Mouse (Mus musculus): ENCODE data around the gene Mthfsd. TPM values are rescaled to one million over a fixed set of nuclear protein-coding genes. Genes with fewer than 3 reads are reported as not detected.

The Mthfsd gene
- polyA plus RNA-seq, 1 experiment from 2014 or later: 68.2 TPM

DNA sequence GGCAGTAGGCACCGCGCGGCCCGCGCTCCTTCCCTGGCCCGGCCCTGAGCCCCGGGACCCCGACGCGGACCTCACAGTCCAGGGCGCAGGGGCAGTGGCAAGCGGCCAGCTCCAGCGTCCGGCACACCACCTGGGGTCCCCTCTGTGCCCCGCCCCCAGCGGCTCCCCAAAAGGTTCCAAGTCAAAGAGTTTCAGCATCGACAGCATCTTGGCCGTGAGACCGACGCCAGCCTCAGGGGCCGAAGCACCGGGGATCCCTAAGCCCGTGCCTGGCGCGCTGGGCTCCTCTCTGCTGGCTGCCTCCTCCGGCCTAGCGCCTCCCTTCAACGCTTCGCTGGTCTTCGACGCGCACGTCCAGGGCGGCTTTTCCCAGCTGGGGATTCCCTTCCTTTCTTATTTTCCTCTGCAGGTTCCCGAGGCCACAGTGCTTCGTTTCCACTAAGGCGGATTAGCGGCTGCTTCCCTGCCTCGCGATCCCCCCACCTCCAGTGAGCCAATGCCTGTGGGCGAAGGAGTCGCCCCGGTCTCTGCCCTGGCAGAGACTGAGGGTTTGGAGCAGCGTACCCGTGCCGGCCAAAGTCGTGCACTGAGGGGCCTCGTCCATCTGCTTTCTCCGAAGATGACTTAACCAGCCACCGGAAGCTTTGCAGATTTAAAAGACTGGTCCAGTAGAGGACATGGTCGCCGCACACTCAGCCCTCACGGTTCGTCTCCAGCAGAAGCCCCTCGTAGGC is 20.5 kb upstream of the Mthfsd start:
- Histone ChIP-seq H3K9me3 (peaks cover 4% of the 10 kb centered on the region; the same call in 1 of the 2 replicates), H3K4me1 (peaks cover 64% of the 10 kb centered on the region), H3K36me3 (replicated peaks) (no peaks in the 10 kb centered on the region), H3K27me3 (replicated peaks; ENCODE audit: low read depth, poor library complexity, severe bottlenecking) (peaks cover 98% of the 10 kb centered on the region), H3K27ac (replicated peaks) (peak overlapping the region; percentile 71), H3K4me3 (peak overlapping the region; percentile 51)
- DNase-seq (ENCODE audit: low spot score): peak; percentile 65
- 2% methylated on average over 55 of the region's 55 CpGs for WGBS

DNA sequence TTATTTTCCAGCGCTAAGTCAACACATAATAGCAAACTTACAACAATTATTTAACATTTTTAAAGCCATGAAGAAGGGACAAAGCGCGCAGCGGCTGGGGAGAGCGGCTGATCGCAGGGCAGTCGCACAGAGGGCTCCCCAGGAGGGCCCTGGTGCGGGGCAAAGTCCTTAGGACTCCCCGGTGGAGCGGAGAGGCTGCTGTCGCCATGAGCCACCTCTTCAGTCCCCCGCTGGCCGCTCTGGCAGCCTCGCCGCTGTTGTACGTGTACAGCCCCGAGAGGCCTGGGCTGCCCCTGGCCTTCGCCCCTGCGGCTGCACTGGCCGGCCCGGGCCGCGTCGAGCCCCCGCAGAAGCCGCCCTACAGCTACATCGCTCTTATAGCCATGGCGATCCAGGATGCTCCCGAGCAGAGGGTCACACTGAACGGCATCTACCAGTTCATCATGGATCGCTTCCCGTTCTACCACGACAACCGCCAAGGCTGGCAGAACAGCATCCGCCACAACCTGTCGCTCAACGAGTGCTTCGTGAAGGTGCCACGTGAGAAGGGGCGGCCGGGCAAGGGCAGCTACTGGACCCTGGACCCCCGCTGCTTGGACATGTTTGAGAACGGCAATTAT is 19.7 kb upstream of the Mthfsd start, which contains the start of gene Foxl1:
Foxl1 (plus strand) TSS at position 185 of the 620 bp plus-strand sequence.
- H3K27ac ChIP-seq (replicated peaks): peak within 1 kb of the TSS; percentile 71
- peaks cover 59% of the 10 kb centered on the region for H3K4me1 ChIP-seq
- peaks cover 4% of the 10 kb centered on the region; the same call in 1 of the 2 replicates for H3K36me3 ChIP-seq (replicated peaks)
- no peak for DNase-seq (ENCODE audit: low spot score)
- under 1% methylated on average over 43 of the region's 43 CpGs for WGBS
- H3K4me3 ChIP-seq: peak within 1 kb of the TSS; percentile 52
- H3K9me3 ChIP-seq: peaks cover 4% of the 10 kb centered on the region; the same call in 1 of the 2 replicates
- H3K27me3 ChIP-seq (replicated peaks; ENCODE audit: low read depth, poor library complexity, severe bottlenecking): peaks cover 99% of the 10 kb centered on the region

DNA sequence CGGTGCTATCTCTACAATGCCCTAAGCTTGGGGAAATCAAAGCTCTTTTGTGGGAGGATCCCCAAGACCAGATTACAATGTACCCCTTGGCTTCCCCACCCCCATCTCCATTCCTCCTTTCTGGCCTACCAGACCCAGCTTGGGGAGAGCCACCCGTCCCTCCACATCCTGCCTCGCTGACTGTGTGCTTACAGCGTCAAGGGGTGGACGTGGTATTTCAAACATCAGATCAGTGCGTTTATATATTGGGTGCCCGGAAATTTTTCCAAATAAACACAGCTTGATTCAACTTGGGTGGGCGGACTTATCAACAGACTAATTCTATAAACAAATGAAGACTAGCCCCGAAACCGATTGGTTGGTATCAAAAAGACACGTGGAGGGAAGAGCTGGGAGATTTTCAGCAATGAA is 19.1 kb upstream of the Mthfsd start:
- WGBS: 2% methylated on average over 11 of the region's 11 CpGs
- peak; percentile 57 for DNase-seq (ENCODE audit: low spot score)
- H3K27ac ChIP-seq (replicated peaks): no peak overlapping the region
- peaks cover 7% of the 10 kb centered on the region; the same call in 1 of the 2 replicates for H3K36me3 ChIP-seq (replicated peaks)
- H3K9me3 ChIP-seq: peaks cover 4% of the 10 kb centered on the region; the same call in 1 of the 2 replicates
- H3K27me3 ChIP-seq (replicated peaks; ENCODE audit: low read depth, poor library complexity, severe bottlenecking): peaks cover 99% of the 10 kb centered on the region
- H3K4me3 ChIP-seq: peak overlapping the region; percentile 52; the same call in 1 of the 2 replicates
- H3K4me1 ChIP-seq: peaks cover 60% of the 10 kb centered on the region

DNA sequence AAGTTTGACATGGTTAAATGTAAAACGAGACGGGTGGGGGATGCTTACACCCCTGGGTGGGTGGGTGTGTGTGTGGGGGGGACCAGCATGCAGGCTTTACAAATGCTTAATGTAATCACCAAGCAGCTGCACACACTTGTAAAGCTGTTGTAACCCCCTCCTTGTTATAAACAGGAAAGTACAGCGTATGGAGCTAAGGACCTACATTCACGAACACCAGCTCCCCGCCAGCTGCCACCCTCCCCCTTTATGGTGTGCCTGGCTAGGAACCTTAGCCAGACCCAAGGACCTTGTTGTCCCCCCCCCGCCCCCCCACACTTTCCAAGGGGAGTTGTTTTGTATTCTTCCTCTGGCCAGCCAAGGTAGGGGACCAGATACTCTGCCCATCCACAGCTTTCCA is 18.5 kb upstream of the Mthfsd start:
- peak; percentile 33 for DNase-seq (ENCODE audit: low spot score)
- Histone ChIP-seq H3K27ac (replicated peaks) (no peak overlapping the region), H3K27me3 (replicated peaks; ENCODE audit: low read depth, poor library complexity, severe bottlenecking) (peaks cover 99% of the 10 kb centered on the region), H3K4me3 (peak overlapping the region; percentile 52), H3K9me3 (peaks cover 4% of the 10 kb centered on the region; the same call in 1 of the 2 replicates), H3K36me3 (replicated peaks) (peaks cover 13% of the 10 kb centered on the region; the same call in 1 of the 2 replicates), H3K4me1 (peaks cover 63% of the 10 kb centered on the region)
- 6% methylated on average over 6 of the region's 6 CpGs for WGBS

DNA sequence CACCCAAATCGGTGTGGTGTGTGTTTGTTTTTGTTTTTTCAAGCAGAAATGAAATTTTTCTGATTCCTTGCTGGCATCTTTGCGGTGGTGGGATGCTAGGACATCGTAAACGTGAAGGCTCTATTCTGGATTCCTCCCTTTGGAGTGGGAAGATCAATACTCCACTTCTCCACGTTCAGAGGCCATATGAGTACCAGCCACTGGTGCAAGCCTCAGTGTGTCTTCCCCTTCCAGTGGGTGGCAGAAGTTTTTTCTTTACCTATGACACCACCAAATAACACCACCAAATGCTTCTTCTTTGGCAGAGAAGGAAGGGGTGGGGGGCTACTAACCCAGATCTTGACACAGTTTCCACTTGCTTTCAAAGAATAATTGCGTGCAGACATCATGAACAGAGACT is 18.0 kb upstream of the Mthfsd start:
- Histone ChIP-seq H3K9me3 (peaks cover 4% of the 10 kb centered on the region; the same call in 1 of the 2 replicates), H3K36me3 (replicated peaks) (peaks cover 18% of the 10 kb centered on the region), H3K4me1 (peaks cover 68% of the 10 kb centered on the region), H3K27ac (replicated peaks) (no peak overlapping the region), H3K4me3 (peak overlapping the region; percentile 52), H3K27me3 (replicated peaks; ENCODE audit: low read depth, poor library complexity, severe bottlenecking) (peaks cover 100% of the 10 kb centered on the region)
- 3% methylated on average over 6 of the region's 6 CpGs for WGBS
- no peak for DNase-seq (ENCODE audit: low spot score)

DNA sequence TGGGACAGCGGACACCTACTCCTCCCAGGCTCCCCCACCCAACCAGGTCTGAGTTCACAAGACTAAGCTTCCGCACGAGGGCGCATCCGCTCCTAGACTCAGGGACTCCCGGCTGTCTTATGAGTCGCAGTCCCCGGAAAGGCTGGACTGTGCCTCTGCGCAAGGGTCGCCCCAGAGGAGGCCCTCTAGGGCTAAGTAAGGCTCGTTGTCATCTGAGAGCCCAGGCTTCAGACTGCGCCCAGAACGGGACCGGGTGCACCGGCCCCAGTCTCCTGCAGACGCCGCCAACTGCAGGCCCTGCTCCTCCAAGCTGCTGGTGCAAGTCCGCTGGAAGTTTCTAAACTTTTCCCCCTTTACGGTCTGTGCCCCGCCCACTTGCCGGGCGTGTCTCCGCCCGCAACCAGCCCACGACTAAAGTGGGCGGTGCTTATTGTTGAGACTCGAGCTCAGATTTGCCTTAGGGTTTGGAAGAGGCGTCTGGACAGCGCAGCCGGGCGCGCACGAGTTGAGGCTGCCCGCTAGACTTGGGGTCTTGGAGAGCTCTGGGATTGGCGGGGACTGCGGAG is 17.2 kb upstream of the Mthfsd start:
- H3K36me3 ChIP-seq (replicated peaks): peaks cover 21% of the 10 kb centered on the region
- peak overlapping the region; percentile 52 for H3K4me3 ChIP-seq
- DNase-seq (ENCODE audit: low spot score): peak; percentile 90
- H3K9me3 ChIP-seq: peaks cover 4% of the 10 kb centered on the region; the same call in 1 of the 2 replicates
- peaks cover 75% of the 10 kb centered on the region for H3K4me1 ChIP-seq
- peak overlapping the region; percentile 64 for H3K27ac ChIP-seq (replicated peaks)
- WGBS: under 1% methylated on average over 36 of the region's 36 CpGs
- H3K27me3 ChIP-seq (replicated peaks; ENCODE audit: low read depth, poor library complexity, severe bottlenecking): peaks cover 100% of the 10 kb centered on the region

DNA sequence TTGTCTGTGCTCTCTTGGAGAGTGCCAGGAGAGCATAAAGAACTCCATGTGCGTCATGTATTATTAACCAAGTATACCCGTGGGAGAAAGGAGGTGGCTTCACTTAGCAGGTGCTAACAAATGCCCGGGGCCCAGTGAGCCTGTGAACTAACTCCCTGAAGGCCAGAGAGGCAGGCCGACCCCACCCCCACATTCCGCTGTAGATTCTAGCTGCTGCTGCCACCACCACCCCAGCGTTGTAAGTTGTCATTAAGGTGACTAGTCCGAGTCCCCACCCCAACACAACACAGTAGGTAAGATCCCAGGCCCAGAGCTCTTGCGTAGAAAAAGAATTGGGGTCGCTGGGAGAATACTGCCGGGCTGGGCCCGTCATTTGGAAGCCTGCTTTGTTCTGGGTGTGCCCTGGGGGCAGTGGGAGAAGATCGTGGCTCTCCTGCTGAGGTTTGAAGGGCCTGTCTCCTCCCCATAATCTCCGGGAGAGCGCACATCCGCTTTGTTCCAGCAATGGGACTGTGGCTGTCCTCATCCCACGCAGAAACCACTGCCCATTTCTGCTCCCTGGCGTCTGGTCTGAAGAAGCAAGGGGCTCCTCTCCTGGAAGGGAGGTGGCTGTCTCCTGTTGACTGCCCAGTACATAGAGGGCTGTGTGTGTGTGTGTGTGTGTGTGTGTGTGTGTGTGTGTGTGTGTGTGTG is 16.5 kb upstream of the Mthfsd start:
- peaks cover 4% of the 10 kb centered on the region; the same call in 1 of the 2 replicates for H3K9me3 ChIP-seq
- peak overlapping the region; percentile 64 for H3K27ac ChIP-seq (replicated peaks)
- H3K4me3 ChIP-seq: peak overlapping the region; percentile 52
- peaks cover 100% of the 10 kb centered on the region for H3K27me3 ChIP-seq (replicated peaks; ENCODE audit: low read depth, poor library complexity, severe bottlenecking)
- peaks cover 21% of the 10 kb centered on the region for H3K36me3 ChIP-seq (replicated peaks)
- peaks cover 77% of the 10 kb centered on the region for H3K4me1 ChIP-seq
- no peak for DNase-seq (ENCODE audit: low spot score)
- 3% methylated on average over 17 of the region's 17 CpGs for WGBS

DNA sequence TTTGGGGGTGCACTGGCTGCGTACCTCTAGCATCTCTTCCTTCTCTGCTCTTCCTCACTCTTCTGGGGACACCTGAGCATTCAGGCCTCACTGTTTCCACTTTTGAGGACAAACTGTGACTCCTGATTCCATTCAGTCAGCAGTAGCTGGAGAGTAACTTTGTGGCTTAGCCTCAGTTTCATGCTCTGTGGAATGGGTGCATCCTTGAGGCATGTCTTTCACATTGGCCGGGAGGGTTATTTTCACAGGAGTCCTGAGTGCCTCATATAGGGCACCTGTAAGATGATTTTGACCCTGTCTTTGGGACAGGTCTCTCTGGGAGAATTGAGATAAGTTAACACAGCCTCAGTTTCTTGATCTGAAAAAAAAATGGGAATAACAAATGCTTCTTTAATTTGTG is 14.9 kb upstream of the Mthfsd start:
- 34% methylated on average over 2 of the region's 2 CpGs for WGBS
- Histone ChIP-seq H3K27me3 (replicated peaks; ENCODE audit: low read depth, poor library complexity, severe bottlenecking) (peaks cover 100% of the 10 kb centered on the region), H3K4me1 (peaks cover 69% of the 10 kb centered on the region), H3K9me3 (peaks cover 4% of the 10 kb centered on the region; the same call in 1 of the 2 replicates), H3K4me3 (no peak overlapping the region), H3K27ac (replicated peaks) (no peak overlapping the region), H3K36me3 (replicated peaks) (peaks cover 21% of the 10 kb centered on the region)
- DNase-seq (ENCODE audit: low spot score): no peak

DNA sequence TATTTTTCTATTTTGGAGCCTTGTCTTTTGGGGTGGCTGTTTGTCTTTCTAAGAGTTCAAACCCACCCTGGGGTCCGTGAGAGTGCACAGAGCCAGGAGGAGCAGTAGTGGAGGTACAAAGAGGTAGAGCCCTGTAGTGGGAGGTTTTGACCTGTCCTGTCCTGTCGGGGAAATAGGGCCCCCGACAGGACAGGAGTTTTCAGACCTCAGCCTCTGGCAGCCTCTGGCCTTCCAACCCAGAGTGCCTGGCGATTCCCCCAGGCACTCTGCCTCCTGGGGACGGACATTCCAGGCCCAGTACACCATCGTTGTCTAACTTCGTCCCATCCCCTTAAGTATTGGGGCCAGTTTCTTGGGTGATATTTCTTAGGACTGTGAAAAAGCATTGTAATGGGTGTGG is 14.2 kb upstream of the Mthfsd start:
- no peak for DNase-seq (ENCODE audit: low spot score)
- Histone ChIP-seq H3K27ac (replicated peaks) (no peak overlapping the region), H3K27me3 (replicated peaks; ENCODE audit: low read depth, poor library complexity, severe bottlenecking) (peaks cover 100% of the 10 kb centered on the region), H3K36me3 (replicated peaks) (peaks cover 21% of the 10 kb centered on the region), H3K4me3 (0 out of 2 replicates have a peak overlapping the region, but pooled peaks have one; percentile 77), H3K9me3 (peaks cover 4% of the 10 kb centered on the region; the same call in 1 of the 2 replicates), H3K4me1 (peaks cover 70% of the 10 kb centered on the region)
- WGBS: 9% methylated on average over 7 of the region's 7 CpGs

DNA sequence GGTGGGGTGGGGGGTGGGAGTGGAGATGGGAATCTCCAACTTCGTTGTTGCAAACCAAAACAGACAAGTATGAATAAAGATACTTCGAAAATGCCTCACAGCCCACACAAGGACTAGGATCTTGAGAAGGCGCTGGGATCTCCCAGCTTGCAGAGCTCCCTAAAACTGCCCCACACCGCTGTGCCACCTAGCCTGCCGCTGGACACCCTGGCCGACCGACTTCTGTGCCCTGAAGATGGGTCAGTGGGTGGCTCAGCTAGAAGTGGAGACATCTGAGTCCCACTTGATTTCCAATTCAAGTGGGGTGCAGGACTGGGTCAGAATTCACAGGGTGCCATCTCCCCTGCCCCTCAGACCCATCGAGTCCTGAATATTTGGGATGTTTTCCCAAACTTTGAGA is 13.5 kb upstream of the Mthfsd start:
- H3K4me3 ChIP-seq: peak overlapping the region; percentile 77; the same call in 1 of the 2 replicates
- peaks cover 70% of the 10 kb centered on the region for H3K4me1 ChIP-seq
- WGBS: 10% methylated on average over 8 of the region's 8 CpGs
- H3K27me3 ChIP-seq (replicated peaks; ENCODE audit: low read depth, poor library complexity, severe bottlenecking): peaks cover 100% of the 10 kb centered on the region
- peaks cover 4% of the 10 kb centered on the region; the same call in 1 of the 2 replicates for H3K9me3 ChIP-seq
- no peak overlapping the region for H3K27ac ChIP-seq (replicated peaks)
- peaks cover 21% of the 10 kb centered on the region for H3K36me3 ChIP-seq (replicated peaks)
- DNase-seq (ENCODE audit: low spot score): no peak

DNA sequence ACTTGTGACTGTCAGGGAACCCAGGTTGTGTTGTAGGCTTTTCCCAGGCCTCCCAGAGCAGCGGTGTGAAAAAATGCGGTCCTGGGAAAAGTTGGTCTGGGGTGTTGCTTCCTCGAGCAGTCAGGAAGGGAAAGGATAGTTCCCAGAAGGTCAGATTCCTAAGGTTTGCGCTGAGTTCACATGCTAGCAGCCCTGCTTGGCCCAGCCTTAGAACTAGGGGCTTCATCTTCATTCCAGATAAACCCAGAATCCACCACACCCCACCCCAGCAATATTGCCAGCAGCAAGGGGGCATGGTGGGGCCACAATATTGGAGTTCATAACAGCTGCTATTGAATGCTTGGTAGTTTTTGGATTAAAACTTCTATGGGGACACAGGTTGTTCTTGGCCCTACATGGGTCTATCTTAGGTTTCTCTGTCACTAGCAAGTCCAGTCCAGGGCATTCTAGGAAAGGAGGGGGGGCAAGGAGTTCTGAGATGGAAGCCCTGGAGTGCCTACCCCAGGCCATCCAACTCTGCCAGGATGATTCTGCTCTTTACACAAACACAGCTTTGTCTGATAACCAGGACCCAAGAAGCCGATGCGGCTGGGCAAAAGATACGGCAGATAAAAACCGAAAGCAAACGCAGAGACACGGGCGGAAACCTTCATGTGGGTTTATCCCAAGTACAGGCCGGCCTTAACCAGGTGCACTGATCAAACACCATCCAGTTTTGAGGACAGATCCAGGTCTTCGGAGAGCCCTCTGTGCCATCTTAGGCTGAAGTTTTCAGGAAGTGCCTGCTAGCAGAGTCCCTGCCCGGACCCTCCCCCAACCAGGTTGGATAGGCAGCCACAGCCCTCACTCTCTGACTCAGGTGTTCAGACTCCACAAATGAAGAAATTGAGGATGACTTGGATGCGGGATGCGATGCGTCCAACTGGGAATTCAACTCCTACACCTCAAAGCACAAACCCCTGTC is 12.5 kb upstream of the Mthfsd start:
- H3K27me3 ChIP-seq (replicated peaks; ENCODE audit: low read depth, poor library complexity, severe bottlenecking): peaks cover 100% of the 10 kb centered on the region
- H3K4me3 ChIP-seq: peak overlapping the region; percentile 77
- H3K4me1 ChIP-seq: peaks cover 67% of the 10 kb centered on the region
- peaks cover 4% of the 10 kb centered on the region; the same call in 1 of the 2 replicates for H3K9me3 ChIP-seq
- 6% methylated on average over 17 of the region's 17 CpGs for WGBS
- DNase-seq (ENCODE audit: low spot score): peak; percentile 30
- H3K27ac ChIP-seq (replicated peaks): no peak overlapping the region
- H3K36me3 ChIP-seq (replicated peaks): peaks cover 21% of the 10 kb centered on the region

Measured in embryonic facial prominence, embryonic 10.5 days (tissue).